Mouse (Mus musculus) stomach, embryonic 14.5 days (tissue): ENCODE results near the gene Alk. TPM values are rescaled to one million over a fixed set of nuclear protein-coding genes. Genes with fewer than 3 reads are reported as not detected.

Experiments used
- ATAC-seq: fragments of 200-750 bp; cut with Nextera tagmentation; 2 replicates; pipeline ENCODE4 v1.8.0; 2017; ENCODE audit warnings: low read depth, moderate TSS enrichment; ENCODE audit not compliant: insufficient number of reproducible peaks, insufficient read depth, low FRiP score
- H3K27ac ChIP-seq: fragments of 300-500 bp; sonication (generic); 2 replicates; pipeline ENCODE4 v1.5.1; 2014; ENCODE audit warnings: mild to moderate bottlenecking, low read length, moderate library complexity, mixed read lengths
- H3K27me3 ChIP-seq: fragments of 300-500 bp; sonication (generic); 2 replicates; pipeline ENCODE4 v1.6.1; 2014; ENCODE audit warnings: low read length, control low read depth, mixed read lengths; ENCODE audit not compliant: control insufficient read depth, insufficient read depth
- H3K36me3 ChIP-seq: fragments of 300-500 bp; sonication (generic); 2 replicates; pipeline ENCODE4 v1.6.1; 2014; ENCODE audit warnings: mild to moderate bottlenecking, control low read depth, low read length, moderate library complexity, mixed read lengths; ENCODE audit not compliant: control insufficient read depth, insufficient read depth
- H3K4me1 ChIP-seq: fragments of 300-500 bp; sonication (generic); 2 replicates; pipeline ENCODE4 v1.6.1; 2014; ENCODE audit warnings: low read length, control low read depth, mixed read lengths; ENCODE audit not compliant: control insufficient read depth, insufficient read depth
- H3K4me2 ChIP-seq: fragments of 300-500 bp; sonication (generic); replicated peaks from 2 replicates; pipeline ENCODE4 v1.6.1; 2014; ENCODE audit warnings: low read depth, low read length, control low read depth
- H3K4me3 ChIP-seq: fragments of 300-500 bp; sonication (generic); 2 replicates; pipeline ENCODE4 v1.5.1; 2014; ENCODE audit warnings: low read depth, low read length, control low read depth
- H3K9ac ChIP-seq: fragments of 300-500 bp; sonication (generic); replicated peaks from 2 replicates; pipeline ENCODE4 v1.6.1; 2014; ENCODE audit warnings: low read depth, mild to moderate bottlenecking, control low read depth, low read length, moderate library complexity, mixed read lengths
- H3K9me3 ChIP-seq: fragments of 300-500 bp; sonication (generic); 2 replicates; pipeline ENCODE4 v1.6.1; 2016; ENCODE audit warnings: low read depth, low read length, control low read depth; ENCODE audit not compliant: control insufficient read depth
- WGBS: fragments of 180-500 bp; shearing (Covaris S2); extraction: QIAGEN DNeasy Blood & Tissue Kit; methylation state at CpG from one replicate; pipeline ENCODE4 v1.1.7; 2014; 5-methylcytosine and 5-hydroxymethylcytosine counted together
- polyA plus RNA-seq: library from polyadenylated mRNA; unstranded; fragments of >200 nt; fragmentation: Nextera tagmentation; extraction: Ambion mirVana; gene quantifications from 2 replicates; pipeline ENCODE4 v1.2.1, GENCODE M21; 2014

Alk gene
- polyA plus RNA-seq, 1 experiment from 2014 or later, result 2.1 TPM

DNA sequence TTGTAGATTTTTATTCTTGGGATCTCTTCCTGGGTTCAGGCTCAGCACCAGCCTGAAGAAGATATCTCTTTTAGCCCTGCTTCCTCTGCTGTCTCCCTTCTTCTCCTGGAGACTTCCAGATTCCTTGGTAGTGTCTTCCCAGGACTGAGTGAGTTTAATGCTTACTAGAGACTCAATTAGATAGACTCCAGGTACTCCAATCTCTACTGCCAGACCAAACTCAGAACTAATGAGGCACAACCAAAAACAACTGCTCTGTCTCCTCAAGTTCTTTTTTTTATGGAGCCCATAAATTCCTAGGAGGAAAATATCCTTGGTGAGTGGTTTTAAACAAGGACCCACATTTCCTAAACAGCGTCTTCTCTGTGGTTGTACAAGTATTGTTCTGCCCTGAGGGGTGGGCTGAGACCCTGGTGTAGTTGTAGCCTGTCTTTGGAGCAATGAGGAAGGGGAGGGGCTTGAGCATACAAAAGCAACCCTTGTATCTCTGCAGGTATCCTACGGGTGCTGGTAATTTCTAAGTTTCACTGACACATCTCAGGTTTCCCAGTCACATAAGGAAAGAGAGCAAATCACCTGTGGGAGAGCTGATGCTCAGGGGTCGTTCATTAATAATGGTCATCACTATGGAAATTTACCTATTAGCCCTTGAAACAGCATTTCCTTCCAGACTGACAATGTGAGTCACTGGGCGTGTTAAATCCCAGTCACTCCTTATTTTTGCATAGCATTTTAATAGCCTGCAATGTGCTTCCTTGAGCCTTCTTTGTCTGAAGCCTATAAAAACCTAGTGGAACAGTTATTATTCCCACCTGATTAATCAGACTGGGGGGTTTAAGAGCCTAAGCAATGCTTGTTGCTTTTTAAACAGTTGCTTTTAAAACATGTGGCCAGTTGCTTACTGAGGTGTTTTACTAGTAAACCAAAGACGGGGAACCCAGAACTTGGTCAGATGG, 604.6 kb downstream of the Alk start:
- Histone ChIP-seq H3K4me3 (no peak overlapping the region), H3K4me1 (no peaks in the 10 kb centered on the region), H3K4me2 (no peak overlapping the region), H3K27ac (no peak overlapping the region), H3K9ac (no peak overlapping the region), H3K36me3 (no peaks in the 10 kb centered on the region), H3K9me3 (no peaks in the 10 kb centered on the region), H3K27me3 (no peaks in the 10 kb centered on the region)
- ATAC-seq, result no peak
- WGBS, result 77% methylated on average over 5 of the region's 5 CpGs

DNA sequence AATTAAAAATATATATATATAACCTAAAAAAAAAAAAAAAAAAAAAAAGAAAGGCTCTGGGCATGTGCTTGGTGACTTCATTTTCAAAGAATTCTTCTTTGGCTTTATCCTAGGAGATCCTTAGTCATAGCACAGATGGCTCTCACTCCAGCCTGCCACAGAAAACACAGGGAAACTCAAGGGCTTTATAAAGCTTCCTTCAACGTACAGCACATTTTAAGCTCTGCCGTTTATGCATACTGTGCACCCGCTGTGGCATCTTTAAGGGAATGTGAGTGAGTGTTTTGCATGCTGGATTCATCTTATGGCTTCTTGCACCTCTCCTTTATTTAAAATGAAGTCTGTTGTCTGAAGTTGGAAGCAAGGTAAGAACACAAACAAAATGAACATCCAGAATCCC, 606.7 kb downstream of the Alk start:
- no peaks in the 10 kb centered on the region for H3K36me3 ChIP-seq
- no peak overlapping the region for H3K4me3 ChIP-seq
- no peak for ATAC-seq
- no peaks in the 10 kb centered on the region for H3K27me3 ChIP-seq
- no peak overlapping the region for H3K9ac ChIP-seq
- WGBS, result 60% methylated on average over 3 of the region's 3 CpGs
- no peak overlapping the region for H3K4me2 ChIP-seq
- no peak overlapping the region for H3K27ac ChIP-seq
- H3K4me1 ChIP-seq, result no peaks in the 10 kb centered on the region
- no peaks in the 10 kb centered on the region for H3K9me3 ChIP-seq

DNA sequence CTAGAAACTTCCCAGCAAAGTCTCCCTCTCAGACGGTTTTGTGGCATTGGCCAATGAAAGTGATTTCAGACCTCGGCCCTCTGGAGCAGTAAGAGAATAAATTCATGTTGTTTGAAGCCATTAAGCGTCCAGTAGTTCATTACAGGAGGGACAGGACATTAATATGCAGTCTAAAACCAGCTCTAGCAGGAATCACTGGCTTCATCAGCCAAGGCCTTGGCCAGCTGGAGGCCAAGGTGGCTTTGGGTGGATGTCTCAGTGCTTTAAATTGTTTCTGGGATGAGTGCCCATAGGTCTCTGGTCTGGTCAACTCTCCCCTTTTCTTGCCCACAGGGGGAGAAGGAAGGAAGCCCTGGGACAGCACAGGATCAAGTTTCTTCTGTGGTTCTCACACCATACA, 608.9 kb downstream of the Alk start:
- Histone ChIP-seq H3K27me3 (no peaks in the 10 kb centered on the region), H3K4me1 (no peaks in the 10 kb centered on the region), H3K4me3 (no peak overlapping the region), H3K4me2 (no peak overlapping the region), H3K36me3 (no peaks in the 10 kb centered on the region), H3K9me3 (no peaks in the 10 kb centered on the region), H3K27ac (no peak overlapping the region), H3K9ac (no peak overlapping the region)
- 78% methylated on average over 3 of the region's 3 CpGs for WGBS
- ATAC-seq, result no peak

- no peaks in the 10 kb centered on the region for H3K4me1 ChIP-seq
- no peaks in the 10 kb centered on the region for H3K9me3 ChIP-seq
- no peak for ATAC-seq
- 85% methylated on average over 1 of the region's 1 CpGs for WGBS
- no peak overlapping the region for H3K27ac ChIP-seq
- H3K4me2 ChIP-seq, result no peak overlapping the region
- no peaks in the 10 kb centered on the region for H3K27me3 ChIP-seq
- H3K36me3 ChIP-seq, result no peaks in the 10 kb centered on the region
- no peak overlapping the region for H3K9ac ChIP-seq
- no peak overlapping the region for H3K4me3 ChIP-seq
These were observed 610.3 kb downstream of the Alk start for GRCm38 (mm10) chr17:71994144-71994543.

GRCm38 (mm10) chr17:71993011-71993410, 611.4 kb downstream of the Alk start:
- WGBS, result 90% methylated on average over 2 of the region's 2 CpGs
- H3K36me3 ChIP-seq, result no peaks in the 10 kb centered on the region
- no peak overlapping the region for H3K27ac ChIP-seq
- H3K4me1 ChIP-seq, result peaks cover 9% of the 10 kb centered on the region
- no peak overlapping the region for H3K9ac ChIP-seq
- H3K4me2 ChIP-seq, result no peak overlapping the region
- H3K9me3 ChIP-seq, result no peaks in the 10 kb centered on the region
- ATAC-seq, result no peak
- no peaks in the 10 kb centered on the region for H3K27me3 ChIP-seq
- no peak overlapping the region for H3K4me3 ChIP-seq

- no peak overlapping the region for H3K27ac ChIP-seq
- no peaks in the 10 kb centered on the region for H3K27me3 ChIP-seq
- no peaks in the 10 kb centered on the region for H3K9me3 ChIP-seq
- H3K4me1 ChIP-seq, result peaks cover 22% of the 10 kb centered on the region
- no peak overlapping the region for H3K4me3 ChIP-seq
- H3K36me3 ChIP-seq, result no peaks in the 10 kb centered on the region
- H3K9ac ChIP-seq, result no peak overlapping the region
- H3K4me2 ChIP-seq, result no peak overlapping the region
- 61% methylated on average over 3 of the region's 3 CpGs for WGBS
- no peak for ATAC-seq
These were observed 613.2 kb downstream of the Alk start for GRCm38 (mm10) chr17:71991260-71991659.

DNA sequence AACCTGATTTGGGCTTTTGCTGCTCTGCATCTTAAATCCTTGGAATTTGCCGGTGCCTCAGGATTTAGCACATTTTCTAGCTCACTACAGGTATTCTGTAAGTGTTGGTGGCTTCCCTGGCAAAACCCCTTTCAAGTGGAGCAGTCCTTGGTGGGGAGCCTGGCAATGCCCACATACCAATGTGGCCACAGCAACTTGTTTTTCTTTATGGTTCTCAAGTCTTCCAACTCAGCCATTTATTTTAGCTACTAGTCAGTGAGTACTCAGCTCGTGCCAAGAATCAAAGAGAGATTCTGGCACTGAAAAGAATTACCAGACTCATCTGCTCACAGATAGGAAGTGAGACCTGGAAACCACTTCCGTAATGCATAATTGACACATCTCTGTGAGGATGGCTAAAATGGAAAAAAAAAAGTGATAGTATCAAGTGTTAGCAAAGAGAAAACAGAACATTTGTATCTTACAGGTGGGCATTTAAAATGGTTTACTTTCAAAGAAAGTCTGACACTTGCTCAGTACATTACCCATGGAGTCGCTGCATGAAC, 614.2 kb downstream of the Alk start:
- H3K36me3 ChIP-seq, result no peaks in the 10 kb centered on the region
- H3K27me3 ChIP-seq, result no peaks in the 10 kb centered on the region
- H3K4me1 ChIP-seq, result peaks cover 22% of the 10 kb centered on the region
- H3K4me2 ChIP-seq, result no peak overlapping the region
- ATAC-seq, result no peak
- WGBS, result 78% methylated on average over 4 of the region's 4 CpGs
- H3K9ac ChIP-seq, result no peak overlapping the region
- H3K9me3 ChIP-seq, result no peaks in the 10 kb centered on the region
- H3K4me3 ChIP-seq, result no peak overlapping the region
- H3K27ac ChIP-seq, result no peak overlapping the region

DNA sequence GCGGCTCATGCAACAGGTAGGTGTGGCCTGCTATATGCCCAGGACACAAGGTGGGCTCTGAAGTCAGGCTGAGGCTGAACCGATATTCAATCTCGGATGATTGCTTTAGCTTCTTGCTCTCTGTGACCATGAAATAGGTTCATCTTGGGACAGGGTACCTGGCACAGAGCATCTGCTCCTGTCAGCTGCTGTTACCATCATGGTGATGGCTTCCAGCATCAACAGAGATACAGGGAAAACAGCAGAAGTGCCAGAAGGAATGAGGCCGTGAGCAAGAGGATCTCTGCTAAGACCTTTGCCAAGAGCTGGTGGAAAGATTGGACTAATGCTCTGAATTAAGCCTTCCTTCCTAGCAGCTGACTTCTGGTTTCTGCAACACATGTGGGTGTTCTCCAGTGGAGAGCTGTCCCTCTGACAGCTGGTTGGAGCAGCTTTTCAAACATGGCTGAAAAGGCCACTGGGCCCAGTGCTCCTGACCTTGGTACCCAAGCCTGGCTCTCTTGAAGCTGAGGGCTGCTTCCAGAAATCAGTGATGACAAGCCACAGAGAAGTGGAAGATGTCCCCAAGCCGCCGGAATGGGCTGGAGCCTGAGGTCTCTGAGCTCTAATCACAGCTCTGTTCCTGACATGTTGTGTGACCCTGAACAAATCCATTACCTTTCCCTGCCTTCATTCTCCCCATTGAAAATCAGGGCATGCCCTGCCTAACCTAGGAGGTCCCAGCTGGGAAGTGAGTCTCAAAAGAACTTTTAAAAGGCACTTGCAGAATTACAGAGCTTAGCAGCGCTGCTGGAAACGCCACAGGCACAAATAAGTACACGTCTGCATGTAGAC, 615.5 kb downstream of the Alk start:
- ATAC-seq, result no peak
- WGBS, result 73% methylated on average over 9 of the region's 9 CpGs

More for the DNA sequence above, 615.5 kb downstream of the Alk start:
- no peak overlapping the region for H3K9ac ChIP-seq
- no peak overlapping the region for H3K4me2 ChIP-seq
- peaks cover 22% of the 10 kb centered on the region for H3K4me1 ChIP-seq
- no peak overlapping the region for H3K27ac ChIP-seq
- H3K9me3 ChIP-seq, result no peaks in the 10 kb centered on the region
- H3K36me3 ChIP-seq, result no peaks in the 10 kb centered on the region
- no peak overlapping the region for H3K4me3 ChIP-seq
- H3K27me3 ChIP-seq, result no peaks in the 10 kb centered on the region
